Mouse (Mus musculus) cortical plate, adult 2 months (tissue): ENCODE measurements around the gene S100a2.

Experiments
- CTCF ChIP-seq: fragments of 200-500 bp; IDR thresholded peaks from 2 replicates; pipeline ENCODE4 v1.5.1; 2011; ENCODE audit warnings: mild to moderate bottlenecking, control low read depth, low read length; ENCODE audit not compliant: insufficient read depth; ENCODE audit errors: extremely low read depth
- POLR2A ChIP-seq: fragments of 200-500 bp; IDR thresholded peaks from 2 replicates; pipeline ENCODE4 v1.6.1; 2011; ENCODE audit warnings: mild to moderate bottlenecking, low read length, control low read depth; ENCODE audit not compliant: insufficient read depth; ENCODE audit errors: extremely low read depth

DNA sequence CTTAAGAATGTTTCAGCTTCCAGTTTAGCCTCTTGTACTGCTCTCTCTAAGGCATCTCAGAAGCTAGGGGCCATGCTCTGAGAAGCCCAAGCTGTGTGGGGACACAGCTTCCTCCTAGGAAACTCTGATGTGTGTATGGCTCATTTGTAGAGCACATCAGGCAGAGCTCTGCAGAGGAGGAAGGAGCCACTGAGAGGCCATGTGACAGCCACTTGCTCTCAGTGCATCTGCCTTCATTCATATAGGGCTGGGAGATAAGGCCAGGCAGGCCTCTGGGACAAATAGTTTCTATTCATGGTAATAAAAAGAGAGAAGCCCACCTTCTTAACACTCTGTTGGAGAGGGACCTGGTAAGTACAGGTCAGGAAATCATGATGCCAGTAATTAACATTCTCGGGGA is 4.4 kb downstream of the S100a2 start:
- no peak for TF ChIP-seq CTCF
- no peak for TF ChIP-seq POLR2A
